Mouse (Mus musculus) ovary, postnatal 10 days (tissue): ENCODE results near the gene Cox17.
A peak's percentile ranks its signal among the peaks of the same experiment; 100 is the strongest.

Source experiments
- DNase-seq: peaks from one replicate; pipeline ENCODE4 v3.0.0; 2022; ENCODE audit warnings: low spot score

Gene Cox17

GRCm38 (mm10) chr16:38395060-38395730 is 48.4 kb downstream of the Cox17 start:
- no peak for DNase-seq

GRCm38 (mm10) chr16:38396155-38396554 is 49.4 kb downstream of the Cox17 start:
- peak; percentile 41 for DNase-seq

GRCm38 (mm10) chr16:38398266-38398665 is 51.5 kb downstream of the Cox17 start:
- DNase-seq = no peak

GRCm38 (mm10) chr16:38399076-38399475 is 52.3 kb downstream of the Cox17 start:
- DNase-seq = no peak

- peak; percentile 19 for DNase-seq
Observed at GRCm38 (mm10) chr16:38399531-38400231, 52.9 kb downstream of the Cox17 start.

GRCm38 (mm10) chr16:38400311-38400960 is 53.6 kb downstream of the Cox17 start:
- DNase-seq = no peak

GRCm38 (mm10) chr16:38401468-38401867 is 54.7 kb downstream of the Cox17 start:
- no peak for DNase-seq
